Mouse (Mus musculus): Measurements from ENCODE around the gene Mthfr. TPM values are rescaled to one million over a fixed set of nuclear protein-coding genes. Genes with fewer than 3 reads are reported as not detected.
"Not testable (repeated sequence)": the region's sequence is repeated elsewhere in the genome, so short reads cannot be mapped to it uniquely, and the experiment has no call there.

Mthfr gene
- polyA plus RNA-seq, 1 experiment from 2014 or later = 11.9 TPM

DNA sequence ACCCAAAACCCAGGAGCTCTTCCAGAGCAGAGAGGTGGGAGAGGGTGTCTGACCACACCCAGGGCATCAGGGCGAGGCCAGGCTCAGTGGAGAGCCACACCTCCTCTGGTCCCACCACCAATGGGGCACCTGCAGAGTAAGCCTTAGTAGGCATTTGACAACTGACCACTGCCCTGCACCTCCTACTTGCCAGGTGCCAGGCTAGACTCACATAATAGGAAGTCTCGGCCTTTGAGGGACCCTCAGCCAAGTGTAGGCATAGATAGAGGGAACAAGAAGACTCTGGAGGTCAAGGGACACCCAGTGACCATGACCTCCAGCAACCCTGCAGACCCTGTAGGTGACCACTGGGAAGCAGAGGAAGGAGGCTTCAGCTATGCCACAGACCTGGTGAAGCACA is 5.2 kb downstream of the Mthfr start:
- H3K4me3 ChIP-seq (ENCODE audit: low read depth, low read length) = no peak overlapping the region
- WGBS (ENCODE audit: insufficient replicate concordance) = 66% methylated on average over 2 of the region's 2 CpGs
- no peak overlapping the region for H3K9ac ChIP-seq (ENCODE audit: low read depth, low read length)
- peak; percentile 20 for ATAC-seq (ENCODE audit: low read depth)
- H3K4me2 ChIP-seq (ENCODE audit: low read depth, low read length) = peak overlapping the region; percentile 39; the same call in 1 of the 2 replicates
- peaks cover 91% of the 10 kb centered on the region for H3K4me1 ChIP-seq (ENCODE audit: control insufficient read depth, low read depth, low read length)
- H3K9me3 ChIP-seq (replicated peaks; ENCODE audit: control insufficient read depth, low read length) = no peaks in the 10 kb centered on the region
- no peaks in the 10 kb centered on the region for H3K27me3 ChIP-seq (ENCODE audit: control insufficient read depth, insufficient read depth, low read depth, low read length)
- peaks cover 18% of the 10 kb centered on the region for H3K36me3 ChIP-seq (ENCODE audit: control insufficient read depth, insufficient read depth)
- H3K27ac ChIP-seq (ENCODE audit: low read length) = peak overlapping the region; percentile 25; the same call in 1 of the 2 replicates

DNA sequence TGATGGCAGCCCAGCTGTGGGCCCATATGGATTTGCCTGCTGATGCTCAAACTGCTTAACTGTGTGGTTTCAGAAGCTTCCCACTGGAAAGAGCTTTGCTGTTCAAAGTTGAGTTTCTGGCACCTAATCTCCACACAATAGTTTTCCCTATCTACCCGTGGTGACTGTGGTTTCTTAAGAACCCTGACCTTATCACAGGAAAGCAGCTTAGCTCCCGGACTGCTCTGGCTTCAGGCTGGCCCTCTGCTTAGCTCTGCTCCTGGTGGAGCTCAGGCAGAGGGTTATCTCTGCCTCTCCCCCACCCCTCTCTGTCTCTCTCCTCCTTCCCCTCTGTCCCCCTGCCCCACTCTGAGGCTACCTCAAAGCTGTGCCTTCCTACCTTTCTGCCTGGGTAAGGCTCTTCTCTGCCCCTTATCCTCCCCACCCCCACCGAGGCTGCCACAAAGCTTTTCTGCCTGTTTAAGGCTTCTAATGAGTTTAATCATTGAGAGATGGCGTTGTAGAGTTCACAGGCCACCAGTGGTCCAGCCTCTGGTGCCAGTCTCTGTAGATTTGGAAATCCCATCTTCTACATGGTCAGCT is 7.7 kb downstream of the Mthfr start:
- WGBS (ENCODE audit: insufficient replicate concordance) = 21% methylated on average over 4 of the region's 4 CpGs
- peak overlapping the region; percentile 42 for H3K4me2 ChIP-seq (ENCODE audit: low read depth, low read length)
- H3K4me3 ChIP-seq (ENCODE audit: low read depth, low read length) = peak overlapping the region; percentile 14; the same call in 1 of the 2 replicates
- H3K27ac ChIP-seq (ENCODE audit: low read length) = peak overlapping the region; percentile 81
- peak overlapping the region; percentile 19 for H3K9ac ChIP-seq (ENCODE audit: low read depth, low read length)
- peaks cover 24% of the 10 kb centered on the region for H3K36me3 ChIP-seq (ENCODE audit: control insufficient read depth, insufficient read depth)
- H3K4me1 ChIP-seq (ENCODE audit: control insufficient read depth, low read depth, low read length) = peaks cover 69% of the 10 kb centered on the region
- no peaks in the 10 kb centered on the region for H3K27me3 ChIP-seq (ENCODE audit: control insufficient read depth, insufficient read depth, low read depth, low read length)
- ATAC-seq (ENCODE audit: low read depth) = peak; percentile 90
- no peaks in the 10 kb centered on the region for H3K9me3 ChIP-seq (replicated peaks; ENCODE audit: control insufficient read depth, low read length)

DNA sequence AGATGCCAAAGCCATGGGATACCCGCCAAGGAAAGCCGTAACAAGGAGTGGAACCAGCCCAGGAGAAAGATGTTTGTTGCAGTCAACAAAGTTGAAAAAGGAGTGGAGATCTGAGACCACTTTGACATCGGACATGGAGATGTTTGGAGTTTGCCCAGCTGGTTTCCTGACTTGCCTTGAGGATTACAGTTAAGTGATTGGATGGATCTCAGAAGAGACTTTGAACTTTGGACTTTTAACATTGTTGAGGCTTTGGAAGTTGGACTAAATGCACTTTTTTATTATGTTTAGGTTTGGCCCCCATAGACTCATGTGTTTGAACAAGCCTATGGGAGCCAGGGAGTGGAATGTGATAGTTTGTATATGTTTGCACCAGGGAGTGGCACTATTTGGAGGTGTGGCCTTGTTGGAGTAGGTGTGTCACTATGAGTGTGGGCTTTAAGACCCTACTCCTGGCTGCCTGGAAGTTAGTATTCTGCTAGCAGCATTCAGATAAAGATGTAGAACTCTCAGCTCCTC is 11.6 kb downstream of the Mthfr start:
- not testable (repeated sequence) for ATAC-seq (ENCODE audit: low read depth); H3K9me3 ChIP-seq (replicated peaks; ENCODE audit: control insufficient read depth, low read length); H3K4me2 ChIP-seq (ENCODE audit: low read depth, low read length); H3K27ac ChIP-seq (ENCODE audit: low read length); H3K27me3 ChIP-seq (ENCODE audit: control insufficient read depth, insufficient read depth, low read depth, low read length); H3K4me3 ChIP-seq (ENCODE audit: low read depth, low read length); H3K9ac ChIP-seq (ENCODE audit: low read depth, low read length)
- WGBS (ENCODE audit: insufficient replicate concordance) = 86% methylated on average over 3 of the region's 3 CpGs
- Histone ChIP-seq H3K36me3 (ENCODE audit: control insufficient read depth, insufficient read depth) (peaks cover 38% of the 10 kb centered on the region), H3K4me1 (ENCODE audit: control insufficient read depth, low read depth, low read length) (peaks cover 35% of the 10 kb centered on the region)

- Histone ChIP-seq H3K4me2 (ENCODE audit: low read depth, low read length) (no peak overlapping the region), H3K27me3 (ENCODE audit: control insufficient read depth, insufficient read depth, low read depth, low read length) (no peaks in the 10 kb centered on the region), H3K4me1 (ENCODE audit: control insufficient read depth, low read depth, low read length) (peaks cover 27% of the 10 kb centered on the region), H3K4me3 (ENCODE audit: low read depth, low read length) (no peak overlapping the region), H3K27ac (ENCODE audit: low read length) (no peak overlapping the region), H3K36me3 (ENCODE audit: control insufficient read depth, insufficient read depth) (peaks cover 40% of the 10 kb centered on the region), H3K9me3 (replicated peaks; ENCODE audit: control insufficient read depth, low read length) (no peaks in the 10 kb centered on the region), H3K9ac (ENCODE audit: low read depth, low read length) (no peak overlapping the region)
- 84% methylated on average over 13 of the region's 13 CpGs for WGBS (ENCODE audit: insufficient replicate concordance)
- no peak for ATAC-seq (ENCODE audit: low read depth)
Observed at GRCm38 (mm10) chr4:148051046-148051776, 12.3 kb downstream of the Mthfr start.

- WGBS (ENCODE audit: insufficient replicate concordance) = 90% methylated on average over 11 of the region's 11 CpGs
- Histone ChIP-seq H3K9me3 (replicated peaks; ENCODE audit: control insufficient read depth, low read length) (no peaks in the 10 kb centered on the region), H3K9ac (ENCODE audit: low read depth, low read length) (no peak overlapping the region), H3K4me3 (ENCODE audit: low read depth, low read length) (no peak overlapping the region), H3K27me3 (ENCODE audit: control insufficient read depth, insufficient read depth, low read depth, low read length) (no peaks in the 10 kb centered on the region), H3K27ac (ENCODE audit: low read length) (no peak overlapping the region), H3K36me3 (ENCODE audit: control insufficient read depth, insufficient read depth) (peaks cover 40% of the 10 kb centered on the region), H3K4me1 (ENCODE audit: control insufficient read depth, low read depth, low read length) (peaks cover 20% of the 10 kb centered on the region), H3K4me2 (ENCODE audit: low read depth, low read length) (no peak overlapping the region)
- no peak for ATAC-seq (ENCODE audit: low read depth)
Observed at GRCm38 (mm10) chr4:148051886-148052285, 13.0 kb downstream of the Mthfr start.

- ATAC-seq (ENCODE audit: low read depth) = no peak
- WGBS (ENCODE audit: insufficient replicate concordance) = 82% methylated on average over 2 of the region's 2 CpGs
Observed at GRCm38 (mm10) chr4:148052976-148053375, 14.1 kb downstream of the Mthfr start.

DNA sequence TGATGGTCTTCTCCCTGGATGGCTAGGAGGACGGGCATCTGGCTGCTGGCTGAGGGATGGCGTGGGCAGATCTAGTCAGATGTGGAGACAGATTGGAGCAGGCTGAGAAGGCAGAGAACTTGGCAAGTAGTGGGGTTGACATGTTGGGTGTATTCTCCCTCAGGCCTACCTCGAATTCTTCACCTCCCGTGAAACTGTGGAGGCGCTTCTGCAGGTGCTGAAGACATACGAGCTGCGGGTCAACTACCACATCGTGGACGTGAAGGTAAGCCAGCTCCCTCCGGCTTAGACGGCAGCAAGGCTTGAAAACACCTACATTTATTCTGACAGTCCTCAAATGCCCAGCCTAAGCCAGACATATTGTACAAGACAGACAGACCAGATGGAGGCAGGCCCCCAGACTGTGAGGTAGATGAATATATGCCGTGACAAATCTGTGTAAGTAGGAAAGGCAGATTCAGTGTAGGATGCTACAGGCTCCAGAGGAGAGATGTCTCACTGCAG is 14.6 kb downstream of the Mthfr start:
- H3K4me2 ChIP-seq (ENCODE audit: low read depth, low read length) = no peak overlapping the region
- no peaks in the 10 kb centered on the region for H3K27me3 ChIP-seq (ENCODE audit: control insufficient read depth, insufficient read depth, low read depth, low read length)
- no peak for ATAC-seq (ENCODE audit: low read depth)
- WGBS (ENCODE audit: insufficient replicate concordance) = 84% methylated on average over 12 of the region's 12 CpGs
- peaks cover 37% of the 10 kb centered on the region for H3K36me3 ChIP-seq (ENCODE audit: control insufficient read depth, insufficient read depth)
- H3K9me3 ChIP-seq (replicated peaks; ENCODE audit: control insufficient read depth, low read length) = no peaks in the 10 kb centered on the region
- no peak overlapping the region for H3K9ac ChIP-seq (ENCODE audit: low read depth, low read length)
- peaks cover 5% of the 10 kb centered on the region for H3K4me1 ChIP-seq (ENCODE audit: control insufficient read depth, low read depth, low read length)
- no peak overlapping the region for H3K4me3 ChIP-seq (ENCODE audit: low read depth, low read length)
- no peak overlapping the region for H3K27ac ChIP-seq (ENCODE audit: low read length)

More at GRCm38 (mm10) chr4:148052976-148053375, 14.1 kb downstream of the Mthfr start:
- H3K9me3 ChIP-seq (replicated peaks; ENCODE audit: control insufficient read depth, low read length) = no peaks in the 10 kb centered on the region
- no peak overlapping the region for H3K4me3 ChIP-seq (ENCODE audit: low read depth, low read length)
- H3K27ac ChIP-seq (ENCODE audit: low read length) = no peak overlapping the region
- H3K27me3 ChIP-seq (ENCODE audit: control insufficient read depth, insufficient read depth, low read depth, low read length) = no peaks in the 10 kb centered on the region
- H3K4me2 ChIP-seq (ENCODE audit: low read depth, low read length) = no peak overlapping the region
- no peak overlapping the region for H3K9ac ChIP-seq (ENCODE audit: low read depth, low read length)
- peaks cover 41% of the 10 kb centered on the region for H3K36me3 ChIP-seq (ENCODE audit: control insufficient read depth, insufficient read depth)
- peaks cover 10% of the 10 kb centered on the region for H3K4me1 ChIP-seq (ENCODE audit: control insufficient read depth, low read depth, low read length)

DNA sequence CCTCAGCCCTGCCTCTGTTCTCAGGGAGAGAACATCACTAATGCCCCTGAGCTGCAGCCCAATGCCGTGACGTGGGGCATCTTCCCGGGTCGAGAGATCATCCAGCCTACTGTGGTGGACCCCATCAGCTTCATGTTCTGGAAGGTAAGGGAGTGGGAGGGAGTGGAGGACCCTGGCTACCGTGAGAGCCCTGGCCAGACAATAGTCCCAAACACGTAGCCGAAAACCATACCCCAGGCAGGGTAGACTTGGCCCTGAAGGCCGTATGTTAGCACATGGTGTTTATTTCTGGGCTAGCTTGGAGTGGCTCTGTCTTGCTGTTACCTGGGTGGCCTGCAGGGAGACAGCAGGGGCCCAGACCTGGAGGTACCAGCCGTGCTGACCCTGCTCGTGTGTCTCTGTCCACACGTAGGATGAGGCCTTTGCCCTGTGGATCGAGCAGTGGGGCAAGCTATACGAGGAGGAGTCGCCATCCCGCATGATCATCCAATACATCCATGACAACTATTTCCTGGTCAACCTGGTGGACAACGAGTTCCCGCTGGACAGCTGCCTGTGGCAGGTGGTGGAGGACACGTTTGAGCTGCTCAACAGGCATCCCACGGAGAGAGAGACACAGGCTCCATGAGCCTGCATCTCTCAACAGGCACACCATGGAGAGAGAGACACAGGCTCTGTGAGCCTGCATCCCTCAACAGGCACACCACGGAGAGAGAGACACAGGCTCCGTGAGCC is 16.3 kb downstream of the Mthfr start:
- ATAC-seq (ENCODE audit: low read depth) = no peak
- Histone ChIP-seq H3K9me3 (replicated peaks; ENCODE audit: control insufficient read depth, low read length) (no peaks in the 10 kb centered on the region), H3K36me3 (ENCODE audit: control insufficient read depth, insufficient read depth) (peaks cover 37% of the 10 kb centered on the region), H3K4me2 (ENCODE audit: low read depth, low read length) (no peak overlapping the region), H3K4me1 (ENCODE audit: control insufficient read depth, low read depth, low read length) (no peaks in the 10 kb centered on the region; the same call in 1 of the 2 replicates), H3K27me3 (ENCODE audit: control insufficient read depth, insufficient read depth, low read depth, low read length) (no peaks in the 10 kb centered on the region), H3K9ac (ENCODE audit: low read depth, low read length) (no peak overlapping the region), H3K27ac (ENCODE audit: low read length) (no peak overlapping the region), H3K4me3 (ENCODE audit: low read depth, low read length) (no peak overlapping the region)
- 84% methylated on average over 21 of the region's 21 CpGs for WGBS (ENCODE audit: insufficient replicate concordance)
